Mouse (Mus musculus) liver, embryonic 14.5 days (tissue): ENCODE data around the gene Tyw3. TPM values are rescaled to one million over a fixed set of nuclear protein-coding genes. Genes with fewer than 3 reads are reported as not detected.

Experiments
- ATAC-seq: fragments of 200-750 bp; cut with Nextera tagmentation; 2 replicates; pipeline ENCODE4 v1.8.0; 2017; ENCODE audit warnings: moderate number of reproducible peaks, mild to moderate bottlenecking, moderate library complexity; ENCODE audit not compliant: insufficient read depth
- DNase-seq, 3 experiments: peaks; one replicate each; pipeline ENCODE4 v3.0.0-alpha.2; 2012 to 2013; ENCODE audit warnings: low read depth in 3 of 3, low spot score in 3 of 3
- H3K27ac ChIP-seq: fragments of 300-500 bp; sonication (generic); 2 replicates; pipeline ENCODE4 v1.5.1; 2014; ENCODE audit warnings: moderate library complexity, mild to moderate bottlenecking, control low read depth, inconsistent platforms
- H3K27me3 ChIP-seq: fragments of 300-500 bp; sonication (generic); 2 replicates; pipeline ENCODE4 v1.6.1; 2014; ENCODE audit warnings: mild to moderate bottlenecking, low read length, moderate library complexity; ENCODE audit not compliant: control insufficient read depth, insufficient read depth
- H3K36me3 ChIP-seq: fragments of 300-500 bp; sonication (generic); replicated peaks from 2 replicates; pipeline ENCODE4 v1.6.1; 2014; ENCODE audit warnings: low read depth; ENCODE audit not compliant: control insufficient read depth, insufficient read depth
- H3K4me1 ChIP-seq, 2 experiments: fragments of 200-500 bp in 1 of 2; fragments of 300-500 bp in 1 of 2; sonication (generic) in 1 of 2; replicated peaks; 2 replicates each; pipeline ENCODE4 v1.6.1; 2012 to 2014; ENCODE audit warnings: antibody characterized with exemption in 1 of 2, inconsistent platforms in 1 of 2, low read length in 1 of 2; ENCODE audit not compliant: control insufficient read depth in 2 of 2, insufficient read depth in 2 of 2
- H3K4me2 ChIP-seq: fragments of 300-500 bp; sonication (generic); 2 replicates; pipeline ENCODE4 v1.6.1; 2014; ENCODE audit warnings: low read depth, mild to moderate bottlenecking, control low read depth, moderate library complexity
- H3K4me3 ChIP-seq, 2 experiments: fragments of 200-500 bp in 1 of 2; fragments of 300-500 bp in 1 of 2; sonication (generic) in 1 of 2; 2 replicates each; pipeline ENCODE4 v1.5.1; 2012 to 2014; ENCODE audit warnings: low read depth in 2 of 2, low read length in 2 of 2, mild to moderate bottlenecking in 2 of 2, control low read depth in 1 of 2, inconsistent platforms in 1 of 2, moderate library complexity in 1 of 2; ENCODE audit not compliant: insufficient read depth in 1 of 2
- H3K9ac ChIP-seq: fragments of 300-500 bp; sonication (generic); replicated peaks from 2 replicates; pipeline ENCODE4 v1.6.1; 2014; ENCODE audit warnings: mild to moderate bottlenecking, control low read depth, moderate library complexity
- H3K9me3 ChIP-seq: fragments of 300-500 bp; sonication (generic); 2 replicates; pipeline ENCODE4 v1.6.1; 2016; ENCODE audit warnings: low read length, mixed read lengths; ENCODE audit not compliant: control insufficient read depth
- CTCF ChIP-seq: IDR thresholded peaks from 2 replicates; pipeline ENCODE4 v1.5.1; 2016; ENCODE audit warnings: antibody characterized with exemption, low read depth, control low read depth
- EP300 ChIP-seq: IDR thresholded peaks from 2 replicates; pipeline ENCODE4 v1.6.1; 2016; ENCODE audit warnings: antibody characterized with exemption, low read depth
- WGBS: fragments of 180-500 bp; shearing (Covaris S2); extraction: QIAGEN DNeasy Blood & Tissue Kit; methylation state at CpG from one replicate; pipeline ENCODE4 v1.1.7; 2014; ENCODE audit not compliant: insufficient replicate concordance; 5-methylcytosine and 5-hydroxymethylcytosine counted together
- polyA plus RNA-seq, 2 experiments: library from polyadenylated mRNA; depleted of rRNA in 1 of 2; stranded (reverse) in 1 of 2; unstranded in 1 of 2; fragments of >200 nt; fragmentation: Nextera tagmentation in 1 of 2; extraction: Ambion mirVana in 1 of 2; gene quantifications; 2 replicates each; pipeline versions ENCODE4 v1.2.1 to v1.2.3; 2012 to 2014

Tyw3 gene
- polyA plus RNA-seq, 2 experiments: 2.8 to 4.4 TPM

DNA sequence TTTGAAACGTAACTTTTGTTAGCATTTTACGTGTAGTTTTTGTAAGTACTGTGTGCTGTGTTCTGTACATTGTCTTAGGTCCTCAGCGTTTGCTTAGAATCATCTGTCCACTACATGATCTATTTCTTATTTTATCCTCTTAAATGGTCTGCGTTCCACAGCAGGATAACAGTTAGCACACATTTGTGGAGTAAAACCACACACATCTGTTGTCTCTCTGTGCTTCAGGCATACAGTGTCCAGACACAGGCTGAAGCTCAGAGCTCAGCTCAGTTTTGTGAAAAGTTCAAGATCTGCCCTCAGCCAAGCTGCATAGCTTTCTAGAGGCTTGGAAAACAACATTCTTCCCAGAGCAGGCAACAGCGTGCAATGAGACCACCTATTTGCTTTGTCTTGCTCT is 60.8 kb downstream of the Tyw3 start:
- Histone ChIP-seq H3K9me3 (no peaks in the 10 kb centered on the region), H3K4me2 (no peak overlapping the region), H3K4me3 (no peak overlapping the region), H3K9ac (no peak overlapping the region), H3K27me3 (no peaks in the 10 kb centered on the region), H3K4me1 (no peaks in the 10 kb centered on the region), H3K36me3 (no peaks in the 10 kb centered on the region), H3K27ac (no peak overlapping the region)
- no peak for DNase-seq
- ATAC-seq: no peak
- 72% methylated on average over 5 of the region's 5 CpGs for WGBS
- no peak for TF ChIP-seq EP300
- no peak for TF ChIP-seq CTCF

DNA sequence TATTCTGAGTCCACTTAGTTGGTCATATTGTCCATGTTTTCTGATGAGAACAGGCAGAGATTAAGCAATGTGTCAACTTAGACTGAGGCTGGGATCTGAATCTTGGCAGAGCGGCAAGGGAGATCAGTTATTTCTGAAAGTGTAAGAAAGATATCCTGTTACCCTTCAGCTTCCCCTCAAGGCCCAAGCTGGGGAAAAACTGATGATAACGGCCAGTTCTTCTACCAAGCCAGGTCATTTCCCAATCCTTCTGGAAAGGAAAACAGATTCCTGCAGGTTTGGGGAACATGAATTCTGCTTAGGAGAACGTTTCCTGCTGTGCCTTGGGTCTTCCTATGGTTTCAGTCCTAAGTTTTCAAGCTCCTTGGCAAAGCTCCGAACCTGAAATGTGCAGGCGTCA is 63.7 kb downstream of the Tyw3 start:
- TF ChIP-seq EP300 (no peak), CTCF (no peak)
- H3K27ac ChIP-seq: no peak overlapping the region
- H3K4me3 ChIP-seq: no peak overlapping the region
- 59% methylated on average over 5 of the region's 5 CpGs for WGBS
- H3K4me1 ChIP-seq: no peaks in the 10 kb centered on the region
- H3K9me3 ChIP-seq: no peaks in the 10 kb centered on the region
- no peak overlapping the region for H3K9ac ChIP-seq
- ATAC-seq: no peak
- H3K27me3 ChIP-seq: no peaks in the 10 kb centered on the region
- no peak for DNase-seq
- no peak overlapping the region for H3K4me2 ChIP-seq
- H3K36me3 ChIP-seq: no peaks in the 10 kb centered on the region

DNA sequence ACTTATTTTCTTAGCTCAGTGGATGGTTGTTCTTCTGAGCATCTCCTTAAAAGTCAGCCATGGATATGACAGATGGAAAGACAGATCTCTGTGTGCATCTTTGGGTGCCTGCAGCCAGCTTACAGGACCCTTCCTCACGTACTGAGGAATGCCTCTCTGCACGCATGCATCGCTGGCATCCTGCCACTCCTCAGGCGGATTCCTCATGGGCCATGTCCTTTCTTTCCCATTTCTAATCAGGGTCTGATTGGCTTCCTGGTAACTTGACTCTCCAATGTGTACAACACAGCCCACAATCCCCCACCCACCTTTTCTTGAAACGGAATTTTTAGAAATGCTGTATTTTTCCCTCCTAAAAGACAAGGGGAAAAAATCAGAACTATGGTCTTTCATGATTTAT is 67.9 kb downstream of the Tyw3 start:
- no peak overlapping the region for H3K27ac ChIP-seq
- TF ChIP-seq EP300: no peak
- TF ChIP-seq CTCF: no peak
- no peak overlapping the region for H3K4me3 ChIP-seq
- WGBS: 49% methylated on average over 5 of the region's 5 CpGs
- no peak overlapping the region for H3K4me2 ChIP-seq
- H3K9me3 ChIP-seq: no peaks in the 10 kb centered on the region
- H3K36me3 ChIP-seq: no peaks in the 10 kb centered on the region
- no peak overlapping the region for H3K9ac ChIP-seq
- H3K27me3 ChIP-seq: no peaks in the 10 kb centered on the region
- no peaks in the 10 kb centered on the region for H3K4me1 ChIP-seq
- ATAC-seq (no peak), DNase-seq (no peak)

DNA sequence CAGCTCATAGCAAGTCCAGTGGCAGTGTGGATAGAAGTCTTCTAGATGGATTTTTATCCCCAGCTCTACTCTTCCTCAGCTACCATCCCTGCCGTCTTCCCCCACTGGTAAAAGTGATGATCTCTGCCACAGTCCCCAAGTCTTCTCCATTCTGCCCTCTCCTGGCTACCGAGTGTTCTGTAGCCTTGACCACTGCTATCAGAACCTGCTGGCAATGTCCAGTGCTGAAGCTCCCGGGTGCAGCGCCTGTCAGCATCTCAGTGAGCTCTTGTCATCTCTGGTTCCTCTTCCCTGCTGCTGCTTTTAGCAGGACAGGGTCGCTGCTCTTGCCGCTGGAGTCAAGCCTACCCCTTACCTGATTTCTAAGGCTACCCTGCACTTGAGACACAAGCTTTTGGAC is 70.3 kb downstream of the Tyw3 start:
- WGBS: 24% methylated on average over 6 of the region's 6 CpGs
- Histone ChIP-seq H3K4me3 (no peak overlapping the region), H3K9me3 (no peaks in the 10 kb centered on the region), H3K4me1 (no peaks in the 10 kb centered on the region), H3K27ac (no peak overlapping the region), H3K4me2 (no peak overlapping the region), H3K27me3 (no peaks in the 10 kb centered on the region), H3K36me3 (no peaks in the 10 kb centered on the region), H3K9ac (no peak overlapping the region)
- TF ChIP-seq EP300 (no peak), CTCF (peak; percentile 19; the same call in 1 of the 2 replicates)
- ATAC-seq (no peak), DNase-seq (no peak)

Other genes starting within 250 kb of the Tyw3 start
- gene Cryz, start 393 bp downstream of the Tyw3 start, polyA plus RNA-seq (2012; rRNA removed): 6.4 and 7.7 TPM in 2 replicates
- 14.7 and 16.1 TPM in 2 replicates for gene Cryz, start 393 bp downstream of the Tyw3 start, polyA plus RNA-seq (2014; fragmentation: Nextera tagmentation; extraction: Ambion mirVana)
- 0.01 TPM in 2 replicates for gene Erich3, start 66.8 kb upstream of the Tyw3 start, polyA plus RNA-seq (2012; rRNA removed)
- not detected in 2 replicates for gene Erich3, start 66.8 kb upstream of the Tyw3 start, polyA plus RNA-seq (2014; fragmentation: Nextera tagmentation; extraction: Ambion mirVana)